Mouse (Mus musculus) hindbrain, embryonic 16.5 days (tissue): ENCODE measurements around the gene Hnrnpl. TPM values are rescaled to one million over a fixed set of nuclear protein-coding genes. Genes with fewer than 3 reads are reported as not detected.
A peak's percentile ranks its signal among the peaks of the same experiment; 100 is the strongest.

Experiments used
- ATAC-seq: fragments of 200-750 bp; cut with Nextera tagmentation; 2 replicates; pipeline ENCODE4 v1.8.0; 2017; ENCODE audit warnings: moderate TSS enrichment, moderate library complexity
- H3K27ac ChIP-seq: fragments of 300-500 bp; sonication (generic); 2 replicates; pipeline ENCODE4 v1.5.1; 2014; ENCODE audit warnings: low read depth, mild to moderate bottlenecking, control low read depth, low read length, moderate library complexity
- H3K27me3 ChIP-seq: fragments of 300-500 bp; sonication (generic); replicated peaks from 2 replicates; pipeline ENCODE4 v1.6.1; 2014; ENCODE audit warnings: low read length; ENCODE audit not compliant: control insufficient read depth, insufficient read depth
- H3K36me3 ChIP-seq: fragments of 300-500 bp; sonication (generic); 2 replicates; pipeline ENCODE4 v1.6.1; 2014; ENCODE audit warnings: mild to moderate bottlenecking, low read length, moderate library complexity, mixed read lengths; ENCODE audit not compliant: control insufficient read depth, insufficient read depth
- H3K4me1 ChIP-seq: fragments of 300-500 bp; sonication (generic); 2 replicates; pipeline ENCODE4 v1.6.1; 2014; ENCODE audit warnings: low read depth, low read length; ENCODE audit not compliant: control insufficient read depth, insufficient read depth
- H3K4me2 ChIP-seq: fragments of 300-500 bp; sonication (generic); 2 replicates; pipeline ENCODE4 v1.6.1; 2014; ENCODE audit warnings: mild to moderate bottlenecking, low read length, control low read depth, moderate library complexity
- H3K4me3 ChIP-seq: fragments of 300-500 bp; sonication (generic); 2 replicates; pipeline ENCODE4 v1.5.1; 2014; ENCODE audit warnings: mild to moderate bottlenecking, low read length, control low read depth, moderate library complexity
- H3K9ac ChIP-seq: fragments of 300-500 bp; sonication (generic); 2 replicates; pipeline ENCODE4 v1.6.1; 2014; ENCODE audit warnings: low read depth, mild to moderate bottlenecking, control low read depth, low read length, moderate library complexity
- H3K9me3 ChIP-seq: fragments of 300-500 bp; sonication (generic); 2 replicates; pipeline ENCODE4 v1.6.1; 2014; ENCODE audit warnings: mild to moderate bottlenecking, low read length, moderate library complexity; ENCODE audit not compliant: control insufficient read depth
- WGBS: fragments of 180-500 bp; shearing (Covaris S2); extraction: QIAGEN DNeasy Blood & Tissue Kit; methylation state at CpG from one replicate; pipeline ENCODE4 v1.1.7; 2014; 5-methylcytosine and 5-hydroxymethylcytosine counted together
- polyA plus RNA-seq: library from polyadenylated mRNA; unstranded; fragments of >200 nt; fragmentation: Nextera tagmentation; extraction: Ambion mirVana; gene quantifications from 2 replicates; pipeline ENCODE4 v1.2.1, GENCODE M21; 2015

Hnrnpl gene
- polyA plus RNA-seq = 117 and 127 TPM in 2 replicates

DNA sequence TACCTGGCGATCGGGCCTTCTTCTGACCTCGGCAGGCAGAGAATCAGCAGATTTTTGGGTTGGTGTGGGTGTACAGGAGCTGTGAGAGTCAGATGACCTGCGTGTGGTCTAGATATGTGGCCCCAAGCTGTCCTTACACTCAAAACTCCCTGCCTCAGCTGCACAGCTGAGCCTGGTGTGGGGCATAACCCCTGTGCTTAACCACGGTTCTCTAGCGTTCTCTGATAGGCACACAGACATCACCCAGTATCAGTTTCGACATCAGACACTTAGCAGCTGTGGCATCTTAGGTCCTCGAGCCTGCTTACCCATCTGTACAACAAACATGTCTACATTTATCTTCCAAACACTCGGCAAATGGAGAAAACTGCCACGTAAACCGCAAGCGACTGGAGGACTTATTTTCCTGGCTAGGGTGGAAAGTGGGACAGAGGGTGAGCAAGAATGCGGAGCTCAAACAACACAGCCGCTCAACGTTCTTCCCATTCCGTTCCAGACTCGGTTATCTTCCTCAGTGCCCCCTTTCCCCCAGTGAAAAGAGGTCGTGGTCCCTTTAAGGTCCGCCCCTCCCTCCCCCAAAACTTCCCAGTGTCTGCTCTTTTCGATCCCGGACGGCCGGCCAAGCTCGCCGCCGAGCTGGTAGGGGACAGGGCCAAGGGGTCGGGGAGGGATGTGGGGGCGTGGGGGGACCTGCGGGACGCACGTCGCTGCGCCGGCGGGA is at the start of gene Hnrnpl:
Gene Hnrnpl (plus strand): TSS at position 321 of the 721 bp plus-strand sequence.
- H3K27ac ChIP-seq = peak within 1 kb of the TSS; percentile 100
- H3K4me3 ChIP-seq = peak within 1 kb of the TSS; percentile 88
- 4% methylated on average over 34 of the region's 35 CpGs for WGBS
- H3K4me2 ChIP-seq = peak within 1 kb of the TSS; percentile 99
- H3K9me3 ChIP-seq = no peaks in the 10 kb centered on the region
- peak within 1 kb of the TSS; percentile 97 for H3K9ac ChIP-seq
- peaks cover 22% of the 10 kb centered on the region for H3K4me1 ChIP-seq
- ATAC-seq = peak; percentile 16; the same call in 1 of the 2 replicates
- H3K27me3 ChIP-seq = no peaks in the 10 kb centered on the region
- peaks cover 4% of the 10 kb centered on the region for H3K36me3 ChIP-seq

DNA sequence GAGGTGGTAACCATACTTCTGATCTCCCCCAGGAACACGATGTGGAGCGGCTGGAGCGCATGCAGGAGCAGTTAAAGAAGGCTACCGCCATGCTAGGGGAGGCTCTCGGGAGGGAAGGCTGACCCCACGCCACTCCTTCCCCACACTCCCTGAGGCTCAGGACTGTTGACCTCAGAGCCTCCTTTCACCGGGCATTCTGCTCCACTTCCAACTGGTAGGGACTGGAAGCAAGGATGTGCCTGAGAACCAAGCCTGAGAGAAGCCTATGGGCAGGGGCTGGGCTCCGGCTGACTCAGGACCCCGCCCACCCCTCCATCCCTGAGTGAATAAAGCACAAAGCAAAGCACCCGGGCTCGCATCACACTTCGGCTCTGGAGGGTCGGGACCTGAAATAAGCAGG is 49.7 kb upstream of the Hnrnpl start:
- Histone ChIP-seq H3K36me3 (peaks cover 26% of the 10 kb centered on the region), H3K4me2 (no peak overlapping the region), H3K27me3 (peaks cover 3% of the 10 kb centered on the region; the same call in 1 of the 2 replicates), H3K4me3 (no peak overlapping the region), H3K27ac (no peak overlapping the region), H3K9me3 (no peaks in the 10 kb centered on the region), H3K4me1 (peaks cover 3% of the 10 kb centered on the region; the same call in 1 of the 2 replicates), H3K9ac (no peak overlapping the region)
- ATAC-seq = no peak
- 82% methylated on average over 13 of the region's 13 CpGs for WGBS

DNA sequence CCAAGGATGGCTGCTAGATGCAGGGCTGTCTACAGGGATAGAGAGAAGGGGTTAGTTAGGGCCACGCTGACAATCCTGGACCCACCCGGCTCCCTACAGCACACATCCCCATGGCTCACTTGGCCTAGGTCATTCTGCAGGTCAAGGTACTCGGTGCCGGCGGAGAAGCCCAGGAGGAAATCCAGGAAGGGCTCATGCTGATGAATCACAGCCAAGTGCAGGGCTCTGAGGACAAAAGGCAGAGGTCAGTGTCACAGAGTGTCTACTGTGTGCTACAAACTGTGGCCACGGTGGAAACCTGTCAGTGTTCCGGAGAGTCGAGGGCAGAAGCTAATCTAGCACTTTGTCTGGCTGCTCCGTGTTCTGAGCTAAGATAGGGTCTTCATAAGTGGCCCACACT is 46.4 kb upstream of the Hnrnpl start:
- no peak for ATAC-seq
- H3K4me2 ChIP-seq = no peak overlapping the region
- H3K9ac ChIP-seq = no peak overlapping the region
- peaks cover 12% of the 10 kb centered on the region for H3K4me1 ChIP-seq
- H3K36me3 ChIP-seq = peaks cover 26% of the 10 kb centered on the region
- no peak overlapping the region for H3K4me3 ChIP-seq
- H3K27ac ChIP-seq = no peak overlapping the region
- 87% methylated on average over 9 of the region's 9 CpGs for WGBS
- H3K27me3 ChIP-seq = no peaks in the 10 kb centered on the region; the same call in 1 of the 2 replicates
- no peaks in the 10 kb centered on the region for H3K9me3 ChIP-seq

DNA sequence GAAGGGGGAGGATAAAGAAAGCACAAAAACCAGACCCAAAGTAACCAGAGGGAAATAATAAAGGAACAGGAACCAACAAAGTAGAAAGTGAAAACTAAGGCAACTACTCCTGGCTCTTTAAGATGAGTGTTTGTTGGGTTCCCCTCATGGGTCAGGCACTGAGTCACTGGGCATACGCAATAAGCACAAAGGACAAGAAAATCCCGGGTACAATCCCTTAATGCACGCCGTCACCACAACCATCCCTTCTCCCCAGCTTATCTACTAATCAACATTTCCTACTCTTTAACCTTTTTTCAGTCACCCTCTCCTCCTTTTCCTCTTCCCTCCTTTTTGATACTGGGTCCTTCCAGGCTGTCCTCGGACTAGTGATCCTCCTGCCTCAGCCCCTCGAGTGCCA is 43.1 kb upstream of the Hnrnpl start:
- peak overlapping the region; percentile 76 for H3K4me2 ChIP-seq
- H3K36me3 ChIP-seq = peaks cover 11% of the 10 kb centered on the region
- H3K27me3 ChIP-seq = no peaks in the 10 kb centered on the region
- ATAC-seq = no peak
- no peaks in the 10 kb centered on the region for H3K9me3 ChIP-seq
- 92% methylated on average over 6 of the region's 6 CpGs for WGBS
- H3K4me3 ChIP-seq = peak overlapping the region; percentile 83
- H3K4me1 ChIP-seq = peaks cover 27% of the 10 kb centered on the region
- peak overlapping the region; percentile 43; the same call in 1 of the 2 replicates for H3K9ac ChIP-seq
- H3K27ac ChIP-seq = no peak overlapping the region

DNA sequence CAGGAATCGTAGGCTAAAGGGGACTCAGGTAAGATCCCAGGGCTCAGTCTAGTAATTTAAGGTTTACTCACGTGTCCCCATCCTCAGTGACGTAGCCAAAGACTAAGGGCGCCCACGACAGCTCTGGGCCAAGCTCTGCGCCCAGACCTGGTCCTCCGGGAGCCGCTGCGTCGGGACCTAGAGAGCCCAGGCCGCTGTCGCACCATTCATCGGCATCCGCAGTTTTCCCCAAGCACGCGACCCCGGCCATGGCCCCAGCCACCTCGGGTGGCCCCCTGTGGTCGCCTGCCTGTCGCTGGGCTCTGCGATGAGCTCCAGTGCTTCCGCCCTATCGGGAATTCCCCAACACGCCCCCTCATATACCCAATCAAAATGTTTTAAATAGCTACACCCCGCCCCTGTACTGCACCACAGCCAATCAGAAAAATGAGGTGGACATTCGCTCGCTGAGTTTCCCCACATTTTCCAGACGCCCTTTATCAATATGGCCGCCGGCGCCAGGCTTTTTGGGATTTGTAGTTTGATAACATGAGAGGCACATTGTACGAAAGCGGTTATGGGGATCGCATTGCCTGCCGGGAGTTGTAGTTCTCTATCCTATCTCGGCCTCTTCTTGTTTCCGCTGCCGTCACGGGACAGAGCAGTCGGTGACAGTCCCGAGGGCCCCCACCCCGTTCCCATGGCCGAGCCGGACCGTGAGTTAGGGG is 42.0 kb upstream of the Hnrnpl start, which contains the start of gene Sirt2:
Gene Sirt2 (plus strand): TSS at position 563 of the 707 bp plus-strand sequence.
- peak within 1 kb of the TSS; percentile 83 for H3K9ac ChIP-seq
- H3K27me3 ChIP-seq = no peaks in the 10 kb centered on the region
- peaks cover 5% of the 10 kb centered on the region for H3K36me3 ChIP-seq
- no peaks in the 10 kb centered on the region for H3K9me3 ChIP-seq
- H3K4me2 ChIP-seq = peak within 1 kb of the TSS; percentile 76
- peak within 1 kb of the TSS; percentile 83 for H3K4me3 ChIP-seq
- ATAC-seq = peak; percentile 99
- under 1% methylated on average over 45 of the region's 45 CpGs for WGBS
- H3K27ac ChIP-seq = peak within 1 kb of the TSS; percentile 66; the same call in 1 of the 2 replicates
- peaks cover 27% of the 10 kb centered on the region for H3K4me1 ChIP-seq

DNA sequence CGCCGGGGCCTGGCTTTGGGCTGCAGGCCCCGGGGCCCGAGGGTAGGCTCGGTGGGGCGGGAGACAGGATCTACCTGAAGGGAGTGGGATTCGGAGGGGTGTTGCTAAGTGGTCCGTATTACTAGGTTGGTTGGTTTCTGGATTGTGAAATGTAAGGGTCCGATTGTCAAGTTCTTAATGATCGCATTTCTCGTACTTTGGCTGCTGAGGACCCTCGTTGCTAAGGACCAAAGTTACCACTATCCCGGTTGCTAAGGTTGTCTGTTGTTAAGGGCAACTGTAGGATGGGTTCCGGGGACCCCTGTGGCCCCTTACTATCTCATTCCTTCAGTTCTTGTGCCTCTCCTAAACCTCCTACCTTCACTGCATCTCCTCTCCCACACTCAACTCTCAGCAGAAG is 41.4 kb upstream of the Hnrnpl start:
- H3K9me3 ChIP-seq = no peaks in the 10 kb centered on the region
- H3K4me1 ChIP-seq = peaks cover 27% of the 10 kb centered on the region
- peak overlapping the region; percentile 68 for H3K4me2 ChIP-seq
- H3K27me3 ChIP-seq = no peaks in the 10 kb centered on the region
- H3K9ac ChIP-seq = peak overlapping the region; percentile 82
- peaks cover 3% of the 10 kb centered on the region; the same call in 1 of the 2 replicates for H3K36me3 ChIP-seq
- H3K27ac ChIP-seq = no peak overlapping the region
- H3K4me3 ChIP-seq = peak overlapping the region; percentile 83
- peak; percentile 13 for ATAC-seq
- 2% methylated on average over 14 of the region's 14 CpGs for WGBS

DNA sequence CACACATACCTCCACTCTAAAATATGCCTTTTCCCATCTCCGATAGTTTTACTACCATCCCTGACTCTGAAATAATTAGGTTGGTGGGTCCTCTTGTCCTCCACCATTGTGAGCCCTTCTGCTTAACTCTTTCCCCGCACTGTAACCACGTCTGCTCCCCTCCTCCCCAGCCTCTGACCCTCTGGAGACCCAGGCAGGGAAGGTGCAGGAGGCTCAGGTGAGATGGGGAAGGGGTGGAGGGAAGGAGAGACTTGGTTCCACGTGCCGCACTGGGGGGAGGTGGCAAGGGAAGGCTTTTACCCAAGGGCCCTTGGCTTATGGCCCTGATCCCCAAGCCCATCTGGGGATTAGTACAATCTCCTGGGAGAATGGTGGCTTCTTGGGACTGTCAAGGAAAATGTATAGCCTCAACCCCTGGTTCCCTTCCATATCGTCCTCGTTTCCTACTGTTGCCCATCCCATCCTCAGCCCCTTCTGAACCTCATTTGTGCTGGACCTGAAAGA is 40.8 kb upstream of the Hnrnpl start, which contains the start of gene Nfkbib:
Gene Nfkbib (minus strand): TSS at position 51 of the 504 bp plus-strand sequence.
- no peak within 1 kb of the TSS for H3K27ac ChIP-seq
- peak within 1 kb of the TSS; percentile 83 for H3K9ac ChIP-seq
- H3K4me2 ChIP-seq = peak within 1 kb of the TSS; percentile 68
- H3K36me3 ChIP-seq = peaks cover 3% of the 10 kb centered on the region; the same call in 1 of the 2 replicates
- WGBS = 65% methylated on average over 7 of the region's 7 CpGs
- ATAC-seq = no peak
- H3K4me1 ChIP-seq = peaks cover 27% of the 10 kb centered on the region
- H3K4me3 ChIP-seq = peak within 1 kb of the TSS; percentile 83
- no peaks in the 10 kb centered on the region for H3K27me3 ChIP-seq
- no peaks in the 10 kb centered on the region for H3K9me3 ChIP-seq

DNA sequence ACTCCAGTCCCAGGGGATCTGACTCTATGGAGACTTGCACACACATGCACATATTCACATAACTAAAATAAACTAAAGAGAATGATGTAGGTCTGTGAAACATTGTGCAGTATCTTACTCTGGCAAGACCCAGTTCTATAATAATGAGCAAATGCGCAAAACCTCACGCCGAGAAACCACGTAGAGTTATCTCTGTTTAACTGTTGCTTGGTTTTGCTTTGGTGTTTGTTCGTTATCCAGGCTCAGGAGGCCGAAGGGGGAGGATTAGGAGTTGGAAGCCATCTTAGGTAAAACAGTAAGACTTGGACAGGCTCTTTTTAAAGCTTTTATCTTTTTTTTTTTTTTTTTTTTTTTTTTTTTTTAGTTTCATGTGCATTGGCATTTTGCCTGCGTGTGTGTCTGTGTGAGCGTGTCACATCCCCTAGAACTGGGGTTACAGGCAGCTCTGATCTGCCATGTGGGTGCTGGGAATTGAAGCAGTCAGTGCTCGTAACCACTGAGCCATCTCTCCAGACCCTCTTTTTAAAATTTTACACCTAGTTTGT is 38.9 kb upstream of the Hnrnpl start:
- Histone ChIP-seq H3K4me3 (no peak overlapping the region), H3K4me2 (no peak overlapping the region), H3K36me3 (no peaks in the 10 kb centered on the region), H3K27me3 (no peaks in the 10 kb centered on the region), H3K9ac (no peak overlapping the region), H3K27ac (no peak overlapping the region), H3K9me3 (no peaks in the 10 kb centered on the region), H3K4me1 (peaks cover 27% of the 10 kb centered on the region)
- no peak for ATAC-seq
- 90% methylated on average over 9 of the region's 9 CpGs for whole genome bisulfite sequencing
